Mouse (Mus musculus) liver (tissue): ENCODE data around the gene Jade2.
"Not testable (repeated sequence)": the region's sequence is repeated elsewhere in the genome, so short reads cannot be mapped to it uniquely, and the experiment has no call there.

Experiments used
- DNase-seq: peaks from one replicate; pipeline ENCODE4 v3.0.0-alpha.2; 2020; ENCODE audit warnings: mixed read lengths

Jade2 gene

DNA sequence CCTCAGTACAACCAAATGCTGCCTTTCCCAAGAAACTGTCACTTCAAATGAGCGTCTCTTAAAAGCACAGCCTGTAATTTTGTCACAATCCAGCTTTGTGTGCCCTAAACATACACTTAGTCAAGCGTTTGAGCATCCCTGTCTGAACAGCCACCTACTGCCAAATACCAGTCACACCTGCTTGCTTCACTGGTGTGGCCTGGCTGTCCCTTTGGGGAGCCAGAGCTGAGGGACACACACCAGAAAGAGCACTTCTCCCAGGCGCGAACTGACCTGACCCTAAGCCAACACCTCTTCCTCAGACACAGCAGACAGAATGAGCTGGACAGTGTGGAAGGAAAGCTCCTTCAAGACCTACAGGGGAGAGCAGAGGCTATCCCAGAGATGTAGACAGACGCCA lies 24.5 kb downstream of the Jade2 start:
- DNase-seq = no peak

GRCm38 (mm10) chr11:51831962-51832909 lies 25.2 kb downstream of the Jade2 start:
- peak; percentile 49 for DNase-seq

DNA sequence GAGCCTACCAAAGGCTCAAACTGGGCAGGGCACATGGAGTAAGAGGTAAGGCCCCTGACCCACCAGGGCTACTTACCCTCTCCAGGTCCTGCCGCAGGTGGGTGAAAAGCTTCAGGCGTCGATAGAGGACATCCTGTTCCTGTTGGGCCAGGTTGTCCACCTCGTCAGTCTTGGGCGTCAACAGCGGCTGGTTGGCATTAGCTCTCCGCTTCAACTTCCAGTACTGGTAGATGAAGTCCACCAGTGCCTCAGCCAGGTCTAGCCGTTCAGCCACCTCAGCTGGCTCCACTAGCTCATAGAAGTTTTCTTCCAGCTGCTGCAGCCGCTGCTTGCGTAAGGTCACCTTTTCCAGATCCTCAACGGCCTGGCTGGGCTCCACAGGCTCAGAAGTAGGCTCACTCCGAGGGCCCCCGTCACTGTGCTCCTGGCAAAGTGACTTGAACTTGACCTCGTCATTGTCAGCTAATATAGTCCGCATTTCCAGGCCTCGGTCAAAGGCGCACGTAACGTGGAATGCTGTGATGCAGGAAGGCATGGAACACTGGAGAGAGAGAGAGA lies 32.5 kb downstream of the Jade2 start:
- DNase-seq = no peak

DNA sequence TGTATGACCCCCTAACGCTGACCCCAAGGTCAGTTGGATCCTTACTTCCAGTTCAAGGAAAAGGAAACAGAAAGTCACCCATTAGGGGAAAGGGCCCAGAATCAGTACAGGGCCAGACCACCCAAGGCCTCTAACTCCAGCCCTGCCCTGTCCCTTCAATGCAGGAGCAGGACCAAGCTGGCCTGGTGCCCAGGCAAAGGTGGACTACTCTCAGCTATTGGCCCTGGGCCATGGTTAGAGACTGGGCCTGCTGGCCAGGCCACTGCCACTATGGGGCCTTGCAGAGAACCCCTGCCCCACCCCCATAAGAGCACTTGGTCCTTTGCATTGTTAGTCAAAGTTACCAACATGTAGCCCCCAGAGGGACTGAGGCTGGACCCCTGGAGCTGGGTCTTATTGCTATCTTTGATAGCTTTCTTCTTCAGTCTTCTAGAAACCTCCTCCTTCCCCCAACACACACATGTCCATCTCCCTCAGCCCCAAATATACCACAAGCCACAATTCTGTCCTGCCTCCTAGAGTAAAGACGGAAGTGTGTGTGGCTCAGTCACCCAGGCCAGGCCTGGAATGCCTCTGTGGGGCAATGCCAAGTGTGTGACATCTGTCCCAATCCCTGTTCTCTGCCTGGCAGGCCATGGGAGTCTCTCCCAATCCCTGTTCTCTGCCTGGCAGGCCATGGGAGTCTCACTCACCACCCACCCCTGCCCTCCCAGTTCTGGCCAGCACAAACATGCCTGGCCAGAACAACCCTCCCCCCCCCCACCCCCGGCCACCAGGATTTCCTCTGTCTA lies 33.3 kb downstream of the Jade2 start:
- DNase-seq = no peak

- DNase-seq = no peak
Observed at GRCm38 (mm10) chr11:51823271-51823670, 34.2 kb downstream of the Jade2 start.

- DNase-seq = no peak
Observed at GRCm38 (mm10) chr11:51822736-51823135, 34.7 kb downstream of the Jade2 start.

DNA sequence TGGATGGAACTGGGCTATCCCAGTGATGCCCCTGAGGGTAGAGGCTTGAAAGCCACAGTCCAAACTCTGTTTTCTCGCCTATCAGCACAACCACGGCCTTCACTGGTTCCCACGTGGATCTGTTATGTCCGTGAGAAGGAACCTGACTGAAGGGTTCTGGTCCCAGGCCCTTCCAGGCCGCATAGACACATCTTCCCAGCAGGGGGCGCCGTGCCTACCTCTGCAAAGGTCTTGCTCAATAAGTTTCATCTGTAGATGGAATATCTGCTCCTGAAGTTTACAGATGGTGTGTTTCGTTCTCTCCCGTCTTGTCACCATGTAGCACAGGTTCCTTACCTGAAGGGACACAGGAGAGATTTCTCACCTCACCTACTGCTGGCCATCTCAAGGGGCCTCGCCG lies 36.6 kb downstream of the Jade2 start:
- DNase-seq = peak; percentile 85

GRCm38 (mm10) chr11:51819964-51820363 lies 37.5 kb downstream of the Jade2 start:
- peak; percentile 78 for DNase-seq

DNA sequence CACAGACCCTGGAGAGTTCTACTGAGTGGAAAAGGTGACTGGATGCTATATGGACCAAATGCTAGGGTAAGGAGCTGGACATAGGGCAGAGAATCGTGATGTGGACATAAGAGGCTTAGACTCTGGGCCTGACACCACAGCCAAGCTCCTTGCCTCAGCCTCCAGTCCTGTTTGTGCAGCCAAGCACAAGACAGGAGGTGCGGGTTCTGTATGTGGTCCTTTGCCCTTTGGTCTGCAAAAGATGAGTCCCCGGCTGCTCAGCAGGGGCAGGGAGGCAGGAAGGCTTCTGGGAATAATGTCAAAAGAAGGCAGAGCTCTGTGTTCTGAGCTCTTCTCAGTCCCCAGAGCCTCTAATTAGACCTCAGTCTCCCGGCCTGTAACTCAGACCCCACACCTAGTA lies 38.6 kb downstream of the Jade2 start:
- DNase-seq = no peak

- DNase-seq = peak; percentile 91
Observed at GRCm38 (mm10) chr11:51817756-51818155, 39.7 kb downstream of the Jade2 start.

DNA sequence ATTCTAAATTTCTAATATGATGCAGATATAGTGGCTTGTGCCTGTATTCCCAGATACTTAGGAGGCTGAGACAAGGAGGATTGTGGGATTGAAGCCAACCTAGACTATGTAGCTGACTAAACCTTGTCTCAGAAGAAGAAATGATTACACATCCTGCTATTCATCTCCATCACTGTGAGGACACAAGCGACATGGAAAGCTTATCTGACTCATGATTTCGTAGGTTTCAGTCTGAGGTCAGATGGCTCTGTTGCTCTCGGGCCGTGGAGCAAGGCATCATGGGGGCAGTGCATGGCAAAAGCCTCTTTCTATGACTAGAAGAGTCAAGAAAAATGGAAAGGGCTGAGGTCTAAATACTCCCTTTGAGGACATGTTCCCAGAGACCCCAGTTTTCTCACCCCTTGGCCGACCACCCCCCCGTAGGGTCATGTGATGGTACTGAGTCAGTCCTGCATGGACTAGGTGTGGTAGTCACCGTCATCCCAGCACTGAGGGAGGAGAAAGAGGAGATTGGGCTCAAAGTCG lies 45.4 kb downstream of the Jade2 start:
- DNase-seq = no peak

DNA sequence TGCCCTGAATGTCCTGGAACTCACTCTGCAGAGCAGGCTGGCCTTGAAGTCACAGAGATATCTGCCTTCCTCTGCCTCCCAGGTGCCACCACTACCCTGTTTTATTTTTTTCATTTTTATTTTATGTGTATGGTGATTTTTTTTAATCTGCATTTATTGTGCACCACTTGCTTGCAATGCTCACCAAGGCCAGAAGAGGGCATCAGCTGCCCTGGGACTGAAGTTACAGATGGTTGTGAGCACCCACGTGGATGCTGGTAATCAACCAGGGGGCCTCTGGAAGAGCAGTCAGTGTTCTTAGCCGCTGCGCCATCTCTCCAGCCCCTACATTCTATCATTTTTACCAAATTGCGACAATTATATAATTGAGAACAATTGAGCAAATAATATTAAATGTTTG lies 46.2 kb downstream of the Jade2 start:
- no peak for DNase-seq

DNA sequence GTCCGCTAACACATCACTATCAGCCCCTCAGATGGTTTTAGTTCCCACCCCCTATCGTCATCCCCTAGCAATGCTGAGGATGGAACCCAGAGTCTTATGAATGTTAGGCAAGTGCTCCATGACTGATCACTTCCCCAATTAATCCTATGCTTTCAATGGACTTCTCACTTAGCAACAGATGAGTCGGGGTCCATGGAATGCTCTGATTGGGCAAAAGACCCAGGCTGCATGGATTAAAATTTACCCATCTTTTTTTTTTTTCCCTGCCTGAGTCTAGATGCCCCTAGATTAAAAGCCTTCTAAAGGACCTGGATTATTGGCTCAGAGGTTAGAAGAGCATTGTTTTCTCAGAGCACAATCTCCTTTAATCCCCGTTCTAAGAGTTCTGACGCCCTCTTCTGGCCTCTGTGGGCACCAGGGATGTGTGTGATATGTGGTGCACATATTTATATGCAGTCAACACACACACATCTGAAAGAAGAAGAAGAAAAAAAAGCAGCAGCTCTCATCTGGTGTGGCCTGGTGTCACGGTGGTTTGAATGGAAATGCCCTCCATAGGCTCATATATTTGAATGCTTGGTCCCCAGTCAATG lies 47.7 kb downstream of the Jade2 start:
- DNase-seq = no peak

DNA sequence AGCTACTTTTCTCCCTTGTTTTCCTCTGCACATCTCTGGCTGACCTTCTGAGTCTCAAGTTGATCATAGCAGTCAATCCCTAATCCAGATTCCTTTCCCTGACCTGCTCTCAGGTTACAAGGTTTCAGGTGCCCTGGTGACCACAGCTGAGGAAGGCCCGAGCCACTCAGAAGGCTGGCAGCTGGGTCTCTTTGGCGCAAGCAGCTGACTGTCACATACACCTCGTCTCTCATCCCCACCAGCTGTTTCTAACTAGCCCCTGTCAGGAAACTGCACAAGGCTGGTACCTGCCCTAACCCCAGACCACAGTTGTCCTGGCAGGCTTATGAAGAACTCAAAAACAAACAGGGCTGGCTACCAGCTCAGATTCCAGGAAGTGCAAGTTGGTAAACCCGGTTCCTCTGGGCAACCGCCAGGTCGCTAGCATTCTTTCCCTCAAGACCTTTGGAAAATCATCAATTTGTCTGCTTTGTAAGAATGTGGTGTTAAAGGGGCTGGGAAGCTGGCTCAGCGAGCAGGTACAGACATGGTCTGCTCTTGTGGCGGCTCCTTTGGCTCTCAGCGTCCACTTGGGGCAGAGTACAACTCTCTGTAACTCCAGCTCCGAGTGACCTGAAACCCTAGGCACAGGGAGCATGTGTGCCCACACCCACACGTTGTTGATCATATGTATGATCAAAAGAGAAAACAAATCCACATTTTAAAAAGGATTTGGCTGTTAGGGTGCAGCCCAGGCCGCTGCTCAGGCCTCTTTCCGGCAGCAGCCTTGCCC lies 50.2 kb downstream of the Jade2 start:
- DNase-seq = no peak

DNA sequence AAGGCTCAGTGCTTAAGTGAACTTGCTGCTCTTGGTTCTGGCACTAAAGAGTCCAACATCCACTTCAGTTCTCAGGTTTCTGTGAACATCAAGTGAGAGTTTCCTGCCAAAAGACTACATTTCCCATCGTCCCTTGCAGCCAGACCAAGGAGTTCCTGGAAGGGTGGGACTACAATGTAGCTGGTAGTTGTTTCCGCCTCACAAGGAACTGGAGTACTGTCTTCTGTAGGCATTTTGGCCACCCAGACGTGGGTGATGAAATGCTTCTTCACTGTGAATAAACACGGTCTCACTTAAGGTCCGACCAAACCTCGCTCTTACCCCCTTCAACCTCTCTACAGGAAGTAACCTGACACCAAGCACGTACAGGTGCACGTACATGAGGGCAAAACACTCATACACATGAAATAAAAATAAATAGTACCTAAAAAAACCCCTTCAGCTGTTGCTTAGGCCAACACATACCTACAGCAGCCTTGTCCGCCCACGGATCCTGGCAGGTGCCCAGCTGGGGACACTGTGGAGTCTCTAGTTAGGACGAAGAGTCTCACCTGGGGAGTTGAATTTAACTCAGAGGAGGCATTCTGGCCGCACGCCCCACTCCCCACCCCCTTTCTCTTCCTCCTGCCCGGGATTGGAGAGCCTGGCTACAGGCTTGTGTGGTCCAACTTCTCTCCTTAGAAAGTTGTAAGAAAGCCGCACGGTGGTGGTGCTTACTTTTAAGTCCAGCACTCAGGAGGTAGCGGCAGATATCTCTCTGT lies 52.1 kb downstream of the Jade2 start:
- DNase-seq = peak; percentile 66

DNA sequence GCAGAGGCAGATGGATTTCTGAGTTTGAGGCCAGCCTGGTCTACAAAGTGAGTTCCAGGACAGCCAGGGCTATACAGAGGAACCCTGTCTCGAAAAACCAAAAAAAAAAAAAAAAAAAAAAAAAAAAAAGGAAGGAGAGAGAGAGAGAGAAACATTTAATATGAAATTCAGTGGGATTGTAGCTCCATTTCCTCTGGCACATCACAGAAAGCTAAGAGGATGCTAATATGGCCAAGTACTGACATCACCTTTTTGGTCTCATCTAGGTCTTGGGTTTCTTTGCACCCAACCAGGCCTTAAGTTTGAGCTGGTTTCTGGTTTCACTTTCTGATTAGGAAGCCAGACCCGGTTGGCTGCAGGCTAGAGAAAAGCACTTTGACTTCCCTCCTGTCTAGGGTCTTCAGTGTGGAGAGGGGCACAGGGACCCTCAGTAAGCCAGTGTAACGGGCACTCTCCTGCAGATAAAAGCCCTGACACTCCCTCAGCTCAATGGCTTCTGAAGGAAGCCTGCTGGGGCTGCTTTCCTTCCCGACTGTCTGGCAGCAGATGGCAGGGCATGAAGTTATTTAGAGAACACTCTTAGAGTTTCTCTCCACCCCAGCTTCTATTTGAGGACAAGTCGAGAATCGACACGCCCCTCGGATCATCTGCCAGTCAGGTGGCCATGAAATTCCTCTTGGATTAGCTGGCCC lies 56.7 kb downstream of the Jade2 start:
- DNase-seq = no peak

DNA sequence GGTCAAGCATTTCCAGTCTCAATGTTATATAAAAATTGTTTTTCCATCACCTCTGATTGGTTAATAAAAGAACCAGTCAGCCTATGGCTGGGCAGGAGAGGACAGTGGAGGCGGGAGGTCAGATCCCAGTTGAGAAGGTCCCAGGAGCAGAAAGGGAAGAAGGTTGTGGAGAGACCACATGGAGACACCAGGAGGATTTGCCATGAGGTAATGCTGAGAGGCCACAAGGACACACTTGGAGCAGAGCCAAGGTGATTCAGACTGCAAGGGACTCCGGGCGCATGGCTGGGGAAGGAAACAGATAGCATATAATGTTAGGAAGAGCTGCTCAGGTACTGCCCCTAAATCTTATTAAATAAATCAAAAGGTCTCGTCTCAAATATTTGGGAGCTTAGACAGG lies 61.2 kb downstream of the Jade2 start:
- DNase-seq = no peak

DNA sequence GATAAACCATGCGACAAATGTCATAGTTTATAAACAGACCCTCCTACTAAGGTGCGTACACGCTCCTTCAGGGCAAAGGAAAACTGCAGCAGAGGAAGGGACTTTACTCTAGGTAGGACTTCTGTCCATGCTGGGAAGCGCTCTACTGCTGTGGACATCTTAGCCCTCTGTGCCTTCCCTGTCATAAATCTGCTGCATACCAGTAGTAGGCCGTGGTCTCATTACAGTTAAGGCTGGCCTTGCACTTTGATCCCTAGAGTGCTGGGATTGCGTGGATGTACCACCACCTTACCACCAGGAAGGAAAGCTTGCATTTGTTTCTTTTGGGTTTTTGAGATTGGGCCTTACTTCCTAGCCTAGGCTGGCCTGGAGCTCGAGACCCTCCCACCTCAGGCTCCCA lies 66.8 kb downstream of the Jade2 start:
- DNase-seq = no peak

GRCm38 (mm10) chr11:51789735-51790134 lies 67.7 kb downstream of the Jade2 start:
- not testable (repeated sequence) for DNase-seq

DNA sequence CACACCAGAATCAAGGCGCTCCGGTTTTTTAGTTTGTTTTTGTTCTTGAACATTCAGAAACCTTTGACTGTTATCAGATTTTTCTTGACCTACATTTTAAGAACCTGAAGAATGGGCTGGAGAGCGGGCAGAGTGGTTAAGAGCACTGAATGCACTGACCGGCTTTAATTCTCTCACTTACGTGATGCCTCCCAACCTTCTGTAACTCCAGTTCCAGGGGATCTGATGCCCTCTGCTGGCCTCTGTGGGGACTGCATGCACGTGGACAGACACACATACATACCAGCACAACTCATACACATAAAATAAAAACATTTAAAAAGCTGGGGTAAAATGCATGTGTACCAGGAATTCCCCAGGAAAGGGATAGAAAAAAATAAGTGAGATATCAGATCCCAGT lies 71.5 kb downstream of the Jade2 start:
- DNase-seq = peak; percentile 77

- DNase-seq = no peak
Observed at GRCm38 (mm10) chr11:51782721-51783120, 74.7 kb downstream of the Jade2 start.
